Mouse (Mus musculus) left cerebral cortex, postnatal 36 days (tissue): ENCODE measurements around the gene Rccd1. TPM values are rescaled to one million over a fixed set of nuclear protein-coding genes. Genes with fewer than 3 reads are reported as not detected.

Experiments used
- DNase-seq, 2 experiments: peaks; one replicate each; pipeline ENCODE4 v3.0.0; 2021 to 2022; ENCODE audit warnings: low spot score in 2 of 2, mixed read lengths in 1 of 2
- intact Hi-C: fragments of 180-260 bp; cut with DNase I; formaldehyde crosslinking; loops from one replicate; pipeline ENCODE4 v1.15.1; 2025
- total RNA-seq, 2 experiments: library from RNA; stranded (reverse); gene quantifications; 2 replicates each; pipeline ENCODE4 v1.2.3; 2021

The Rccd1 gene
- total RNA-seq, 2 experiments from 2014 or later, result 13.1 to 17.1 TPM

GRCm38 (mm10) chr7:80317439-80318115 lies 6.7 kb downstream of the Rccd1 start:
- intact Hi-C loops, result no loop called here
- DNase-seq, result no peak

- DNase-seq, result no peak
- intact Hi-C loops, result no loop called here
These were observed 8.5 kb downstream of the Rccd1 start for GRCm38 (mm10) chr7:80315733-80316132.

- no peak for DNase-seq
- intact Hi-C loops, result no loop called here
These were observed 13.5 kb downstream of the Rccd1 start for GRCm38 (mm10) chr7:80310771-80311170.

- DNase-seq, result no peak
- intact Hi-C loops, result no loop called here
These were observed 16.5 kb downstream of the Rccd1 start for GRCm38 (mm10) chr7:80307766-80308165.

GRCm38 (mm10) chr7:80301522-80301921 lies 22.7 kb downstream of the Rccd1 start:
- intact Hi-C loops, result no loop called here
- no peak for DNase-seq

GRCm38 (mm10) chr7:80299568-80299967 lies 24.7 kb downstream of the Rccd1 start:
- intact Hi-C loops, result no loop called here
- no peak for DNase-seq

- intact Hi-C loops, result no loop called here
- DNase-seq, result no peak
These were observed 25.5 kb downstream of the Rccd1 start for GRCm38 (mm10) chr7:80298754-80299153.

- intact Hi-C loops, result no loop called here
- DNase-seq, result no peak
These were observed 27.2 kb downstream of the Rccd1 start for GRCm38 (mm10) chr7:80297041-80297440.

- intact Hi-C loops, result no loop called here
- DNase-seq, result no peak
These were observed 27.8 kb downstream of the Rccd1 start for GRCm38 (mm10) chr7:80296462-80296861.

- no peak for DNase-seq
- intact Hi-C loops, result no loop called here
These were observed 29.2 kb downstream of the Rccd1 start for GRCm38 (mm10) chr7:80294764-80295648.

GRCm38 (mm10) chr7:80294062-80294763 lies 30.0 kb downstream of the Rccd1 start, which contains the start of gene Prc1:
Gene Prc1 (plus strand): TSS chr7:80294450.
- DNase-seq, result peak; percentile 98 to 99
- intact Hi-C loops, result no loop called here

GRCm38 (mm10) chr7:80287736-80288135 lies 36.5 kb downstream of the Rccd1 start:
- no peak for DNase-seq
- intact Hi-C loops, result no loop called here

- no peak for DNase-seq
- intact Hi-C loops, result no loop called here
These were observed 38.5 kb downstream of the Rccd1 start for GRCm38 (mm10) chr7:80285725-80286124.

GRCm38 (mm10) chr7:80284391-80284790 lies 39.9 kb downstream of the Rccd1 start:
- intact Hi-C loops, result no loop called here
- no peak for DNase-seq

GRCm38 (mm10) chr7:80283226-80283918 lies 40.9 kb downstream of the Rccd1 start:
- no peak for DNase-seq
- intact Hi-C loops, result no loop called here

GRCm38 (mm10) chr7:80281646-80282045 lies 42.6 kb downstream of the Rccd1 start:
- DNase-seq, result no peak
- intact Hi-C loops, result no loop called here

- intact Hi-C loops, result no loop called here
- DNase-seq, result no peak
These were observed 43.3 kb downstream of the Rccd1 start for GRCm38 (mm10) chr7:80280998-80281397.

GRCm38 (mm10) chr7:80280032-80280431 lies 44.2 kb downstream of the Rccd1 start:
- no peak for DNase-seq
- intact Hi-C loops, result no loop called here

- intact Hi-C loops, result no loop called here
- DNase-seq, result no peak
These were observed 47.9 kb downstream of the Rccd1 start for GRCm38 (mm10) chr7:80276374-80276773.

GRCm38 (mm10) chr7:80273456-80273855 lies 50.8 kb downstream of the Rccd1 start:
- DNase-seq, result no peak
- intact Hi-C loops, result no loop called here
